Mouse (Mus musculus) ES-Bruce4 (cell line): ENCODE results near the gene St6gal1. TPM values are rescaled to one million over a fixed set of nuclear protein-coding genes. Genes with fewer than 3 reads are reported as not detected.

Experiments
- H3K27ac ChIP-seq: 2 replicates; pipeline ENCODE4 v1.5.1; 2012; ENCODE audit warnings: low read length, inconsistent platforms; ENCODE audit not compliant: insufficient read depth
- H3K27me3 ChIP-seq: 2 replicates; pipeline ENCODE4 v1.6.1; 2012; ENCODE audit warnings: mild to moderate bottlenecking, low read length, inconsistent platforms; ENCODE audit not compliant: control insufficient read depth, poor library complexity, insufficient read depth, severe bottlenecking
- H3K36me3 ChIP-seq: 2 replicates; pipeline ENCODE4 v1.6.1; 2012; ENCODE audit warnings: inconsistent platforms, mild to moderate bottlenecking, low read length, moderate library complexity; ENCODE audit not compliant: control insufficient read depth, poor library complexity, insufficient read depth, severe bottlenecking
- H3K4me1 ChIP-seq: one replicate; pipeline ENCODE4 v1.8.1; 2011; ENCODE audit warnings: low read length; ENCODE audit not compliant: control insufficient read depth, insufficient read depth
- H3K4me3 ChIP-seq: 2 replicates; pipeline ENCODE4 v1.5.1; 2011; ENCODE audit warnings: low read depth, mild to moderate bottlenecking, low read length
- H3K9ac ChIP-seq: 2 replicates; pipeline ENCODE4 v1.6.1; 2012; ENCODE audit warnings: low read depth, mild to moderate bottlenecking, inconsistent platforms; ENCODE audit not compliant: poor library complexity, severe bottlenecking
- H3K9me3 ChIP-seq: replicated peaks from 2 replicates; pipeline ENCODE4 v1.6.1; 2012; ENCODE audit warnings: mild to moderate bottlenecking, low read length, inconsistent platforms; ENCODE audit not compliant: control insufficient read depth, poor library complexity, insufficient read depth, severe bottlenecking
- CTCF ChIP-seq: IDR thresholded peaks from one replicate; pipeline ENCODE4 v1.8.1; 2011; ENCODE audit warnings: low read depth, low read length
- EP300 ChIP-seq: IDR thresholded peaks from 2 replicates; pipeline ENCODE4 v1.6.1; 2011; ENCODE audit warnings: low read depth, low read length; ENCODE audit not compliant: insufficient read depth
- POLR2A ChIP-seq: IDR thresholded peaks from one replicate; pipeline ENCODE4 v1.8.1; 2011; ENCODE audit warnings: low read length; ENCODE audit not compliant: insufficient read depth
- polyA plus RNA-seq: library from polyadenylated mRNA; stranded (reverse); fragments of >200 nt; gene quantifications from 2 replicates; pipeline ENCODE4 v1.2.4, GENCODE M21; 2011; ENCODE audit warnings: low read depth; ENCODE audit not compliant: missing spikeins, insufficient read depth, insufficient read length

St6gal1 gene
- polyA plus RNA-seq, 1 experiment = 14.0 TPM

GRCm38 (mm10) chr16:23181487-23181886, 43.1 kb upstream of the St6gal1 start:
- TF ChIP-seq CTCF (no peak), POLR2A (no peak), EP300 (no peak)
- no peaks in the 10 kb centered on the region for H3K4me1 ChIP-seq

DNA sequence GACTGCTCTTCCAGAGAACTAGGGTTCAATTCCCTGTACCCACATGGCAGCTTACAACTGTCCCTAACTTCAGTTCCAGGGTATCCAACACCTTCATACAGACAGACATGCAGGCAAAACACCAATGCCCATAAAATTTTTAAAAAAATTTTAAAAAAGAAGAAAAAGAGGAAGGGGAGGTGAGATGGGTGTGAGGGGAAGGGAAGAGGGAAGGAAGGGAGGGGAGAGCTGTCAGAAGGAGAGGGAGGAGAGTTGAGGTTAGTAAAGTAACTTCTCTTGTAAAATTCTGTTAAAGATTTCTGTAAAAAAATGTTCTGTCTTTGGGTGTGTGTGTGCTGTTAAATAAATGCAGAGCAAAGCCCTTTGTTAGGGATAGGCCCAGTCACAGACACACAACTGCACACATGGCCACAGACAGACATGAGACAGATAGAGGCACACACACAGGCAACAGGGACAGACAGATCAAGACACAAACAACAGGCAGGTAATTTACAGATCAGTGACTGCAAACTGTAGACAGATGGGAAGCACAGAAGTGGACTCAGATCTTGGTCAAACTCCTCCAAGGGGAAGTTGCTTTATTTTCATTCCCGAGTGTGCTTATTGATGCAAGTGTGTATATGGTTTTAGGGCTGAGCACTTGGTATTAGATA, 42.5 kb upstream of the St6gal1 start:
- no peaks in the 10 kb centered on the region for H3K4me1 ChIP-seq
- no peak overlapping the region for H3K4me3 ChIP-seq
- no peaks in the 10 kb centered on the region for H3K36me3 ChIP-seq
- TF ChIP-seq EP300 (no peak), CTCF (no peak), POLR2A (no peak)
- H3K27me3 ChIP-seq = no peaks in the 10 kb centered on the region
- H3K9me3 ChIP-seq = no peaks in the 10 kb centered on the region
- no peak overlapping the region for H3K9ac ChIP-seq
- H3K27ac ChIP-seq = no peak overlapping the region

More at GRCm38 (mm10) chr16:23181487-23181886, 43.1 kb upstream of the St6gal1 start:
- H3K4me3 ChIP-seq = no peak overlapping the region
- no peaks in the 10 kb centered on the region for H3K36me3 ChIP-seq
- no peaks in the 10 kb centered on the region for H3K27me3 ChIP-seq
- H3K9ac ChIP-seq = no peak overlapping the region
- H3K27ac ChIP-seq = no peak overlapping the region
- H3K9me3 ChIP-seq = no peaks in the 10 kb centered on the region

- Histone ChIP-seq H3K4me1 (no peaks in the 10 kb centered on the region), H3K36me3 (no peaks in the 10 kb centered on the region), H3K9ac (no peak overlapping the region), H3K4me3 (no peak overlapping the region), H3K27ac (no peak overlapping the region), H3K27me3 (no peaks in the 10 kb centered on the region), H3K9me3 (no peaks in the 10 kb centered on the region)
- no peak for TF ChIP-seq CTCF
- TF ChIP-seq POLR2A = no peak
- no peak for TF ChIP-seq EP300
Measured at GRCm38 (mm10) chr16:23185824-23186223, 38.7 kb upstream of the St6gal1 start.

- Histone ChIP-seq H3K4me3 (no peak overlapping the region), H3K4me1 (no peaks in the 10 kb centered on the region), H3K36me3 (no peaks in the 10 kb centered on the region), H3K27ac (no peak overlapping the region), H3K9me3 (no peaks in the 10 kb centered on the region), H3K27me3 (no peaks in the 10 kb centered on the region), H3K9ac (no peak overlapping the region)
- TF ChIP-seq POLR2A = no peak
- TF ChIP-seq CTCF = no peak
- no peak for TF ChIP-seq EP300
Measured at GRCm38 (mm10) chr16:23186418-23186817, 38.1 kb upstream of the St6gal1 start.

GRCm38 (mm10) chr16:23187983-23188382, 36.6 kb upstream of the St6gal1 start:
- no peaks in the 10 kb centered on the region for H3K4me1 ChIP-seq
- H3K27me3 ChIP-seq = no peaks in the 10 kb centered on the region
- no peak overlapping the region for H3K27ac ChIP-seq
- no peak overlapping the region for H3K9ac ChIP-seq
- H3K4me3 ChIP-seq = no peak overlapping the region
- H3K36me3 ChIP-seq = no peaks in the 10 kb centered on the region
- H3K9me3 ChIP-seq = no peaks in the 10 kb centered on the region
- no peak for TF ChIP-seq POLR2A
- no peak for TF ChIP-seq EP300
- no peak for TF ChIP-seq CTCF

DNA sequence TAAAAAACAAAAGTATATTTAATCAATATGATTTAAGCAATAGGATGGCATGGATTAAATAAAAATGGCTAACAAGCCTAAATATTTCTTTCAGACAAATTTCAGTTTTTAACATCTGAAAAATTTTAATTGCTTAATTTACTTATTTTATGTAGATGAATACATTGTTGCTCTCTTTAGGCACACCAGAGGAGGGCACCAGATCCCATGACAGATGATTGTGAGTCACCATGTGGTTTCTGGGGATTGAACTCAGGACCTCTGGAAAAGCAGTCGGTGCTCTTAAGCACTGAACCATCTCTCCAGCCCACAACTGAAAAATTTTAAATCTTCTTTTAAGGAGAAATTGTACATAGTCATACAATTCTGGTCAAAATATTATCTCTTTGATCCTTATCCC, 34.9 kb upstream of the St6gal1 start:
- TF ChIP-seq EP300 (no peak), POLR2A (no peak), CTCF (no peak)
- no peak overlapping the region for H3K4me3 ChIP-seq
- no peaks in the 10 kb centered on the region for H3K4me1 ChIP-seq
- no peaks in the 10 kb centered on the region for H3K36me3 ChIP-seq
- H3K9ac ChIP-seq = no peak overlapping the region
- H3K9me3 ChIP-seq = no peaks in the 10 kb centered on the region
- no peak overlapping the region for H3K27ac ChIP-seq
- H3K27me3 ChIP-seq = no peaks in the 10 kb centered on the region
